8 mouse cellular contexts compared by ENCODE assay signal in the genomic region with DNA sequence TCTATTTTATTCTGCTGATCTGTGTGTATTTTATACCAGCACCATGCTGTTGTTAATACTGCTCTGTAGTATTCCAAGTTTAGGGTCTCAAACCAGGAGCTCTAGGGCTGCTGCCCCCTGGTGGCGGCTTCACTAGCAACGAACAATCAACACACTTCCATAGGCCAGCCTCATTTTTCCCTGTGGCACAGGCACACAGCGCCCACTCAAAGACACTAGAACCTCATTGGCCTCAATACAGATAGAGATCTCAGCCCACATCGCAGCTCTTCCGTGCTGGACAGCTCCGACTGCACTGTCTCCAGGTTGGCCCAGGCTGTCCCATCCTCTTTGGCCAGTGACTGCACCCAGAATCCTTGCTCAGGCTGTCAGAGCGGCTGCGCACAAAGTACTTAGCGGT. TPM values are rescaled to one million over a fixed set of nuclear protein-coding genes. Genes with fewer than 3 reads are reported as not detected.
DNase-seq lines count a peak whose midpoint lies in the region; ATAC-seq and TF ChIP-seq lines count a peak whose summit lies in the region.

No protein-coding gene starts in this region.

- no peaks in the 10 kb centered on the region for H3K36me3 ChIP-seq in kidney, embryonic 14.5 days (ENCODE audit: control insufficient read depth, insufficient read depth, low read length)
- H3K36me3 ChIP-seq in G1E (replicated peaks): no peaks in the 10 kb centered on the region
- no peaks in the 10 kb centered on the region for H3K36me3 ChIP-seq in stomach, embryonic 14.5 days (ENCODE audit: control insufficient read depth, insufficient read depth, low read length)

- no peak overlapping the region for H3K9ac ChIP-seq in kidney, embryonic 14.5 days (ENCODE audit: low read depth, low read length)
- no peak overlapping the region for H3K9ac ChIP-seq in stomach, embryonic 14.5 days (replicated peaks; ENCODE audit: low read depth, low read length)

- no peaks in the 10 kb centered on the region for H3K27me3 ChIP-seq in kidney, embryonic 14.5 days (ENCODE audit: control insufficient read depth, insufficient read depth, low read length)
- peaks cover 6% of the 10 kb centered on the region; the same call in 1 of the 2 replicates for H3K27me3 ChIP-seq in G1E (ENCODE audit: insufficient read depth, low read length)
- no peaks in the 10 kb centered on the region for H3K27me3 ChIP-seq in stomach, embryonic 14.5 days (ENCODE audit: control insufficient read depth, insufficient read depth, low read length)

- H3K4me1 ChIP-seq in kidney, embryonic 14.5 days (ENCODE audit: control insufficient read depth, insufficient read depth, low read length): no peaks in the 10 kb centered on the region
- peaks cover 3% of the 10 kb centered on the region; the same call in 1 of the 2 replicates for H3K4me1 ChIP-seq in G1E (ENCODE audit: insufficient read depth, low read depth, low read length)
- H3K4me1 ChIP-seq in stomach, embryonic 14.5 days (ENCODE audit: control insufficient read depth, insufficient read depth, low read length): no peaks in the 10 kb centered on the region

- TF ChIP-seq CTCF in G1E (IDR thresholded peaks at IDR 0.05; ENCODE audit: low read depth, low read length): peak; percentile 59

- WGBS in kidney, embryonic 14.5 days: 48% methylated on average over 9 of the region's 9 CpGs
- 48% methylated on average over 9 of the region's 9 CpGs for WGBS in stomach, embryonic 14.5 days

- intact Hi-C loops in heart, postnatal 36 days (cut with DNase I): no loop called here

- H3K9me3 ChIP-seq in kidney, embryonic 14.5 days (ENCODE audit: control insufficient read depth, low read length): no peaks in the 10 kb centered on the region
- H3K9me3 ChIP-seq in G1E (replicated peaks): no peaks in the 10 kb centered on the region
- no peaks in the 10 kb centered on the region for H3K9me3 ChIP-seq in stomach, embryonic 14.5 days (ENCODE audit: control insufficient read depth, low read depth, low read length)

- no peak overlapping the region for H3K4me3 ChIP-seq in kidney, embryonic 14.5 days (ENCODE audit: low read length)
- no peak overlapping the region for H3K4me3 ChIP-seq in G1E (ENCODE audit: low read depth, low read length)
- H3K4me3 ChIP-seq in stomach, embryonic 14.5 days (ENCODE audit: low read depth, low read length): no peak overlapping the region

- no peak overlapping the region for H3K27ac ChIP-seq in kidney, embryonic 14.5 days (ENCODE audit: low read depth, low read length)
- H3K27ac ChIP-seq in stomach, embryonic 14.5 days (ENCODE audit: low read length): no peak overlapping the region

- peak; percentile 63 for DNase-seq in kidney, adult 18-20 months
- DNase-seq in G1E (ENCODE audit: low spot score): peak; percentile 15
- peak; percentile 49 for DNase-seq in brain, adult 2 months (ENCODE audit: low read depth, low spot score)
- DNase-seq in heart, postnatal 36 days: peak; percentile 44 to 69
- DNase-seq in lung, postnatal 10 days: peak; percentile 54
- DNase-seq in urinary bladder, adult 2 months (ENCODE audit: low spot score): no peak

- ATAC-seq in kidney, embryonic 14.5 days (ENCODE audit: low FRiP score, low TSS enrichment): no peak
- no peak for ATAC-seq in G1E (ENCODE audit: extremely low read depth, insufficient number of reproducible peaks, low FRiP score, poor library complexity, severe bottlenecking)
- ATAC-seq in stomach, embryonic 14.5 days (ENCODE audit: insufficient number of reproducible peaks, insufficient read depth, low FRiP score, low read depth): 0 out of 2 replicates have a peak, but pooled peaks have one; percentile 46

- no peak overlapping the region for H3K4me2 ChIP-seq in kidney, embryonic 14.5 days (replicated peaks; ENCODE audit: low read depth, low read length)
- no peak overlapping the region for H3K4me2 ChIP-seq in stomach, embryonic 14.5 days (replicated peaks; ENCODE audit: low read depth, low read length)

RNA-seq across cellular contexts. Expression of a gene that starts 30.9 kb away (rescaled TPM):
- 0.89 and 1.2 TPM in 2 replicates for polyA plus RNA-seq in kidney, embryonic 14.5 days (2014; fragmentation: Nextera tagmentation; extraction: Ambion mirVana)
- total RNA-seq in G1E (2014; fragmentation: Nextera tagmentation) (not detected in 2 replicates), G1E (2017) (not detected in 2 replicates)
- polyA plus RNA-seq in G1E (2012): not detected in 2 replicates
- under 1 TPM in 1 of 2 experiments, not detected in 1; 0.25 TPM for total RNA-seq in heart, postnatal 36 days (2021)
- polyA plus RNA-seq in stomach, embryonic 14.5 days (2014; fragmentation: Nextera tagmentation; extraction: Ambion mirVana): 0.88 and 1.2 TPM in 2 replicates
- 3.0 and 3.4 TPM in 2 replicates for polyA plus RNA-seq in urinary bladder, adult 2 months (2012; rRNA removed)

RNA-seq across cellular contexts. Expression of a gene that starts 32.3 kb away (rescaled TPM):
- 3.9 and 4.6 TPM in 2 replicates for polyA plus RNA-seq in kidney, embryonic 14.5 days (2014; fragmentation: Nextera tagmentation; extraction: Ambion mirVana)
- not detected in 2 replicates for total RNA-seq in G1E (2014; fragmentation: Nextera tagmentation)
- 0.05 and 0.06 TPM in 2 replicates for total RNA-seq in G1E (2017)
- not detected in 2 replicates for polyA plus RNA-seq in G1E (2012)
- 1 to 10 TPM; 2.1 to 2.5 TPM for total RNA-seq in heart, postnatal 36 days (2021)
- polyA plus RNA-seq in stomach, embryonic 14.5 days (2014; fragmentation: Nextera tagmentation; extraction: Ambion mirVana): 4.5 and 5.4 TPM in 2 replicates
- polyA plus RNA-seq in urinary bladder, adult 2 months (2012; rRNA removed): 18.1 and 18.5 TPM in 2 replicates

RNA-seq across cellular contexts. Expression of a gene that starts 47.7 kb away (rescaled TPM):
- polyA plus RNA-seq in kidney, embryonic 14.5 days (2014; fragmentation: Nextera tagmentation; extraction: Ambion mirVana): 15.5 and 17.3 TPM in 2 replicates
- 25.8 and 26.7 TPM in 2 replicates for total RNA-seq in G1E (2014; fragmentation: Nextera tagmentation)
- 16.4 and 23.3 TPM in 2 replicates for total RNA-seq in G1E (2017)
- 32.6 and 55.5 TPM in 2 replicates for polyA plus RNA-seq in G1E (2012)
- 1 to 10 TPM; 2.3 to 2.6 TPM for total RNA-seq in heart, postnatal 36 days (2021)
- 13.2 and 15.8 TPM in 2 replicates for polyA plus RNA-seq in stomach, embryonic 14.5 days (2014; fragmentation: Nextera tagmentation; extraction: Ambion mirVana)
- 12.8 and 14.0 TPM in 2 replicates for polyA plus RNA-seq in urinary bladder, adult 2 months (2012; rRNA removed)

RNA-seq across cellular contexts. Expression of a gene that starts 47.8 kb away (rescaled TPM):
- 147 and 172 TPM in 2 replicates for polyA plus RNA-seq in kidney, embryonic 14.5 days (2014; fragmentation: Nextera tagmentation; extraction: Ambion mirVana)
- 17.5 and 22.7 TPM in 2 replicates for total RNA-seq in G1E (2014; fragmentation: Nextera tagmentation)
- 95.7 and 97.6 TPM in 2 replicates for total RNA-seq in G1E (2017)
- 3.3 and 6.1 TPM in 2 replicates for polyA plus RNA-seq in G1E (2012)
- total RNA-seq in heart, postnatal 36 days (2021): 10 to 100 TPM; 10.5 to 12.4 TPM
- 105 and 113 TPM in 2 replicates for polyA plus RNA-seq in stomach, embryonic 14.5 days (2014; fragmentation: Nextera tagmentation; extraction: Ambion mirVana)
- polyA plus RNA-seq in urinary bladder, adult 2 months (2012; rRNA removed): 36.3 and 40.9 TPM in 2 replicates
